Mouse (Mus musculus): Measurements from ENCODE around the gene Auts2.

DNA sequence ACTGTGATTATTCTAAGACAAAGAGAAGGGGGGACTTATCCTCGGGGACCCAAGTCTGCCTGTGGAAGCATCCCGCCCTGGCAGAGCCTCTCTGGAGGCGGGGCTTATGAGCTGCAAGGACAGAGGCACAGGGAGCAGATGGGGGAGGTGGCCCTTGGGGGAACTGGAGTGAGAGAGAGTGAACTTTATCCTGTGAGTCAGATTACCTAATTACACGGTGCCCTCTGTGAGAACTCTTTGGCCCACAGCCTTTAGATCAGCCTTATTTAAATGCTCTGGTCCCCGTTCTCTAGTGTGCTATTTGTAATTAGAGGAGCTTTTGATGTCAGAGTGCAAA, 809.9 kb downstream of the Auts2 start:
- TF ChIP-seq POLR2A (IDR thresholded peaks at IDR 0.05; ENCODE audit: low read depth, low read length) (no peak), CTCF (IDR thresholded peaks at IDR 0.05; ENCODE audit: extremely low read depth, insufficient read length, insufficient replicate concordance, low read depth, low read length) (no peak)

Measured in small intestine, adult 2 months (tissue).